Mouse (Mus musculus) cortical plate, adult 2 months (tissue): ENCODE results near the gene Dlat.

Experiments
- CTCF ChIP-seq: fragments of 200-500 bp; IDR thresholded peaks from 2 replicates; pipeline ENCODE4 v1.5.1; 2011; ENCODE audit warnings: mild to moderate bottlenecking, control low read depth, low read length; ENCODE audit not compliant: insufficient read depth; ENCODE audit errors: extremely low read depth
- POLR2A ChIP-seq: fragments of 200-500 bp; IDR thresholded peaks from 2 replicates; pipeline ENCODE4 v1.6.1; 2011; ENCODE audit warnings: mild to moderate bottlenecking, low read length, control low read depth; ENCODE audit not compliant: insufficient read depth; ENCODE audit errors: extremely low read depth

DNA sequence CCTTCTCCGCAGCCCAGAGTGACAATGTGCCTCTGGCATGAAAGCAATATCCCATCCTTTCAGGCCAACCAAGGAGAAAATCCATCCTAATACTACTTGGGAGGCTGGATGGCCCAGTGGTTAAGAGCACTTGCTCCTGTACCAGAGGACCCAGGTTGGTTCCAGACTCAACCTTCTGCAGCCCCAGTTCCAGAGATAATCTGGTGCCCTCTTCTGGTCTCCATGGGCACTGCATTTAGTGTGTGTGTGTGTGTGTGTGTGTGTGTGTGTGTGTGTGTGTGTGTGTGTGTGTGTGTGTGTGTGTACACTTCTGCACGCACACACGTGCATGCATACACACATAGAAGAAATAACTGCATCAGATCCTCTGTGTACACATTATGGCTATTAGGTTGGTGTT is 66.0 kb downstream of the Dlat start:
- TF ChIP-seq POLR2A (no peak), CTCF (peak; percentile 34)
